In the genomic region with DNA sequence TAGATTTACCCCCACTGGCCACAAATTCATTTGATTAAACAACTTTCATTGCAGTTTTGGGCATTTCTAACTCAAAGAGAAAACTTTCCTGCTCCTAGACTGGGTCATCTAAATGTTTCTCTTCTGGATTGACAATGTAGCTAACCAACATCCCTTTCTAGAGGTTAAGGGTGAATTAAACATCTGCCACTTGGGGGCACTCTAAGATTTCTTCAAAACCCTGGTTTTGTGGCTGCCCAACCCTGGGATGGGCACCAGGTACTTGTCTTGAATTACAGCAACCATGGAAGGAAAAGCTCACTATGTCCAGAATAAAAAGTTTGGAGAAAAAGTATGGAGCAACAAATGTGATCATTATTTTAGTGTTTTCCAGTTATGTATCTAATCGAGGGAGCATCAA, we compare ENCODE assay signal across 9 mouse cellular contexts. TPM values are rescaled to one million over a fixed set of nuclear protein-coding genes. Genes with fewer than 3 reads are reported as not detected.
DNase-seq lines count a peak whose midpoint lies in the region; ATAC-seq lines count a peak whose summit lies in the region.
"Had no signal": no experiment of that assay in that cellular context is flagged by ENCODE, and none has a peak within 500 bp of the region (broad histone marks: within the 10 kb centered on the region; RNA-seq: fewer than 3 reads in every experiment).

No protein-coding gene starts in this region.

- peaks cover 15% of the 10 kb centered on the region for H3K4me1 ChIP-seq in forebrain, embryonic 13.5 days
- peaks cover 28% of the 10 kb centered on the region for H3K4me1 ChIP-seq in forebrain, embryonic 10.5 days
- no peaks in the 10 kb centered on the region for H3K4me1 ChIP-seq in midbrain, embryonic 11.5 days (ENCODE audit: control insufficient read depth, insufficient read depth, low read length)
- H3K4me1 ChIP-seq in midbrain, embryonic 10.5 days: no peaks in the 10 kb centered on the region; the same call in 1 of the 2 replicates
- peaks cover 4% of the 10 kb centered on the region; the same call in 1 of the 2 replicates for H3K4me1 ChIP-seq in forebrain, embryonic 16.5 days (replicated peaks; ENCODE audit: control insufficient read depth, insufficient read depth, low read length)

- DNase-seq in forebrain, embryonic 10.5 days (ENCODE audit: extremely low spot score, low spot score): no peak
- peak; percentile 85 for DNase-seq in midbrain, embryonic 11.5 days (ENCODE audit: low spot score, missing footprints)
- no peak for DNase-seq in midbrain, embryonic 10.5 days (ENCODE audit: low spot score)
- peak; percentile 13 for DNase-seq in embryo, embryonic 11.5 days (ENCODE audit: low read depth, low spot score)
- DNase-seq in retina, adult 2 months (ENCODE audit: low read depth, low spot score): peak; percentile 6
- no peak for DNase-seq in layer of hippocampus, postnatal 36 days

- H3K27me3 ChIP-seq in forebrain, embryonic 13.5 days: no peaks in the 10 kb centered on the region
- no peaks in the 10 kb centered on the region for H3K27me3 ChIP-seq in forebrain, embryonic 10.5 days (ENCODE audit: poor library complexity, severe bottlenecking)
- H3K27me3 ChIP-seq in midbrain, embryonic 11.5 days (ENCODE audit: control insufficient read depth, insufficient read depth, low read length): no peaks in the 10 kb centered on the region
- no peaks in the 10 kb centered on the region for H3K27me3 ChIP-seq in midbrain, embryonic 10.5 days (ENCODE audit: low read depth, poor library complexity, severe bottlenecking)
- no peaks in the 10 kb centered on the region for H3K27me3 ChIP-seq in forebrain, embryonic 16.5 days (replicated peaks; ENCODE audit: control insufficient read depth, insufficient read depth, low read length)

- no peak overlapping the region for H3K9ac ChIP-seq in forebrain, embryonic 13.5 days
- no peak overlapping the region for H3K9ac ChIP-seq in midbrain, embryonic 11.5 days (ENCODE audit: low read length)
- H3K9ac ChIP-seq in forebrain, embryonic 16.5 days (replicated peaks; ENCODE audit: low read depth, low read length): no peak overlapping the region
- H3K9ac ChIP-seq: liver, embryonic 14.5 days had no signal

- no peak overlapping the region for H3K27ac ChIP-seq in forebrain, embryonic 13.5 days
- no peak overlapping the region for H3K27ac ChIP-seq in forebrain, embryonic 10.5 days
- no peak overlapping the region for H3K27ac ChIP-seq in midbrain, embryonic 11.5 days (ENCODE audit: low read depth, low read length)
- H3K27ac ChIP-seq in midbrain, embryonic 10.5 days (replicated peaks): no peak overlapping the region
- no peak overlapping the region for H3K27ac ChIP-seq in forebrain, embryonic 16.5 days (ENCODE audit: low read length)
- H3K27ac ChIP-seq: liver, embryonic 14.5 days had no signal

- ATAC-seq in forebrain, embryonic 13.5 days: peak; percentile 28; the same call in 1 of the 2 replicates
- ATAC-seq in midbrain, embryonic 11.5 days (ENCODE audit: low FRiP score): peak; percentile 40; the same call in 1 of the 2 replicates
- ATAC-seq in forebrain, embryonic 16.5 days: no peak

- WGBS in forebrain, embryonic 13.5 days: 56% methylated on average over 1 of the region's 1 CpGs
- 75% methylated on average over 1 of the region's 1 CpGs for WGBS in forebrain, embryonic 10.5 days
- WGBS in midbrain, embryonic 11.5 days: 71% methylated on average over 1 of the region's 1 CpGs
- 75% methylated on average over 1 of the region's 1 CpGs for WGBS in midbrain, embryonic 10.5 days
- WGBS in forebrain, embryonic 16.5 days: 60% methylated on average over 1 of the region's 1 CpGs

- no peaks in the 10 kb centered on the region for H3K9me3 ChIP-seq in forebrain, embryonic 13.5 days (replicated peaks)
- H3K9me3 ChIP-seq in forebrain, embryonic 10.5 days: no peaks in the 10 kb centered on the region
- no peaks in the 10 kb centered on the region for H3K9me3 ChIP-seq in midbrain, embryonic 11.5 days (ENCODE audit: control insufficient read depth, low read length)
- H3K9me3 ChIP-seq in midbrain, embryonic 10.5 days (replicated peaks): 0 out of 2 replicates have a peak, but pooled peaks cover 3% of the 10 kb centered on the region
- H3K9me3 ChIP-seq in forebrain, embryonic 16.5 days (ENCODE audit: control insufficient read depth, low read length): no peaks in the 10 kb centered on the region

- H3K4me2 ChIP-seq in forebrain, embryonic 13.5 days: no peak overlapping the region
- H3K4me2 ChIP-seq in midbrain, embryonic 11.5 days: no peak overlapping the region
- H3K4me2 ChIP-seq in forebrain, embryonic 16.5 days (ENCODE audit: low read length): no peak overlapping the region

- H3K36me3 ChIP-seq in forebrain, embryonic 13.5 days (ENCODE audit: poor library complexity, severe bottlenecking): no peaks in the 10 kb centered on the region
- peaks cover 20% of the 10 kb centered on the region for H3K36me3 ChIP-seq in forebrain, embryonic 10.5 days (replicated peaks)
- H3K36me3 ChIP-seq in midbrain, embryonic 11.5 days (ENCODE audit: control insufficient read depth, insufficient read depth, low read length): no peaks in the 10 kb centered on the region
- H3K36me3 ChIP-seq in midbrain, embryonic 10.5 days: peaks cover 18% of the 10 kb centered on the region
- H3K36me3 ChIP-seq in forebrain, embryonic 16.5 days (ENCODE audit: control insufficient read depth, insufficient read depth): no peaks in the 10 kb centered on the region

- H3K4me3 ChIP-seq in forebrain, embryonic 13.5 days: no peak overlapping the region
- H3K4me3 ChIP-seq in forebrain, embryonic 10.5 days: no peak overlapping the region
- no peak overlapping the region for H3K4me3 ChIP-seq in midbrain, embryonic 11.5 days (ENCODE audit: low read depth, low read length)
- no peak overlapping the region for H3K4me3 ChIP-seq in midbrain, embryonic 10.5 days
- H3K4me3 ChIP-seq in forebrain, embryonic 16.5 days (replicated peaks; ENCODE audit: low read length): no peak overlapping the region

RNA-seq across cellular contexts. Expression of a gene that starts 39.4 kb away (rescaled TPM):
- 9.1 TPM in 2 replicates for polyA plus RNA-seq in forebrain, embryonic 13.5 days (2015; fragmentation: Nextera tagmentation; extraction: Ambion mirVana)
- polyA plus RNA-seq in forebrain, embryonic 10.5 days (2016; fragmentation: Nextera tagmentation; extraction: Ambion mirVana): 13.6 and 16.8 TPM in 2 replicates
- polyA plus RNA-seq in midbrain, embryonic 11.5 days (2014; fragmentation: Nextera tagmentation; extraction: Ambion mirVana): 7.4 and 8.8 TPM in 2 replicates
- polyA plus RNA-seq in midbrain, embryonic 10.5 days (2016; fragmentation: Nextera tagmentation; extraction: Ambion mirVana): 11.8 and 15.1 TPM in 2 replicates
- total RNA-seq in layer of hippocampus, postnatal 36 days (2021): 1 to 10 TPM; 5.4 to 5.5 TPM
- 10.4 and 11.5 TPM in 2 replicates for polyA plus RNA-seq in forebrain, embryonic 16.5 days (2015; fragmentation: Nextera tagmentation; extraction: Ambion mirVana)

Comparison
In these comparisons a context has a peak if more than half of its experiments do, and no peak if none do; other contexts are left out.
1. DNase-seq: peak in midbrain, embryonic 11.5 days (single experiment), embryo, embryonic 11.5 days (single experiment) and retina, adult 2 months (single experiment); none in forebrain, embryonic 10.5 days (single experiment), midbrain, embryonic 10.5 days (single experiment) and layer of hippocampus, postnatal 36 days (0 of 2).